Mouse (Mus musculus) lung, adult 2 months (tissue): Measurements from ENCODE around the gene Ugt1a5.

Experiments
- CTCF ChIP-seq: fragments of 200-500 bp; IDR thresholded peaks from 2 replicates; pipeline ENCODE4 v1.5.1; 2011; ENCODE audit warnings: mild to moderate bottlenecking, low read length, control low read depth; ENCODE audit not compliant: insufficient read depth
- POLR2A ChIP-seq: fragments of 200-500 bp; IDR thresholded peaks from 2 replicates; pipeline ENCODE4 v1.6.1; 2011; ENCODE audit warnings: low read depth, mild to moderate bottlenecking, control low read depth, low read length, borderline replicate concordance; ENCODE audit errors: extremely low read depth

DNA sequence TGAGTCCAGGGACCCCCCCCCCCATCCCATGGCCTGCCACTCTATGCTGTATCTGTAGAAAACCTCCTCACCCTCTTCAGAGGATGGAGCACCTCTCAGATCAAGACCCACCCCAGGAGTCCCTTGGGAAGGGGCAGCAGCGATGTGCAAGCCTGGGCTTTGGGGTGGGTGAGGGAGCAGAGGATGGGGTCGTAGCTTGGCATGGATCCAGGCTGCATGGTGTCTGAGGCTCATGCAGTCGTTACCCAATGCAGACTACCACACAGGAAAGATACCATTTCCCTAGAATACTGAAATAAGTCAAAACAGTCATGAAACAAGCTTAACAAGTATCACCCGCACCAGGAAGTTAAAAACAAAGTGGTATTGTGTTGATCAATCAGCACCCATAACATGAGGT is 82.8 kb downstream of the Ugt1a5 start:
- TF ChIP-seq POLR2A (no peak), CTCF (no peak)
